Mouse (Mus musculus): Measurements from ENCODE around the gene Stau1.

Gene Stau1

DNA sequence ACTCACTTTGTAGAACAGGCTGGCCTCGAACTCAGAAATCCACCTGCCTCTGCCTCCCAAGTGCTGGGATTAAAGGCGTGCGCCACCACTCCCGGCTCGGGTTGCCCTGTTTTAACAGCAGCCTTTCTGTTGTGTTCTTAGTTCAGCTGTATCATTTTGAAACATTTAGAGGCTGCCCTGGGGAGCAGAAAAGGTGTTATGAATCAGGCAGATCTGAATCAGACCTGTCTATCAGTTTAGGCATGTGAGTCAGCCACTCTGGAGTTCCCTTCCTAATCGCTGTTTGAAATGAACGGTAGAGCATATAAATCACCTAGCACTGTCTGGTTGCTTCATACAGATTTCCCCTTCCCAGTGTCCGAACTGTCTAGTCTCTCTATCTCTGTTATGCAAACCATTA, 85.6 kb downstream of the Stau1 start:
- DNase-seq (ENCODE audit: low spot score), result no peak

DNA sequence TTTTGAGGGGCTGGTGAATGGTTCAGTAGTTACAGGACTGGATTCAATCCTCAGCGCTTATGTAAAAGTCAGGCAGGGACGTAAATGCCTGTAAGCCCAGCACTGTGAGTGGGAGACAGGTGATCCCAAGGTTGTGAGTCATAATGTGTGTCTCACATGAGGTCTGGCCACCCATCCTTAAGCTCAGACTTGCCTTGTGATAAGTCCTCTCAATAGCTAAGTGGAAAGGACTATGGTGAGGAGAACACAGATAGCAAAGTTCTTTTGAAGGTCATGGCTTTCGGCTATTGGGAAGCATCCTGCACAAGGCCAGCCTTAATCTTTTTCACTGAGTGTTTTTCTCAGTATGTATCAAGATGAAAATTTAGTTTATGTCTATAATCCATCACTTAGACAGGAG, 86.4 kb downstream of the Stau1 start:
- DNase-seq (ENCODE audit: low spot score), result no peak

DNA sequence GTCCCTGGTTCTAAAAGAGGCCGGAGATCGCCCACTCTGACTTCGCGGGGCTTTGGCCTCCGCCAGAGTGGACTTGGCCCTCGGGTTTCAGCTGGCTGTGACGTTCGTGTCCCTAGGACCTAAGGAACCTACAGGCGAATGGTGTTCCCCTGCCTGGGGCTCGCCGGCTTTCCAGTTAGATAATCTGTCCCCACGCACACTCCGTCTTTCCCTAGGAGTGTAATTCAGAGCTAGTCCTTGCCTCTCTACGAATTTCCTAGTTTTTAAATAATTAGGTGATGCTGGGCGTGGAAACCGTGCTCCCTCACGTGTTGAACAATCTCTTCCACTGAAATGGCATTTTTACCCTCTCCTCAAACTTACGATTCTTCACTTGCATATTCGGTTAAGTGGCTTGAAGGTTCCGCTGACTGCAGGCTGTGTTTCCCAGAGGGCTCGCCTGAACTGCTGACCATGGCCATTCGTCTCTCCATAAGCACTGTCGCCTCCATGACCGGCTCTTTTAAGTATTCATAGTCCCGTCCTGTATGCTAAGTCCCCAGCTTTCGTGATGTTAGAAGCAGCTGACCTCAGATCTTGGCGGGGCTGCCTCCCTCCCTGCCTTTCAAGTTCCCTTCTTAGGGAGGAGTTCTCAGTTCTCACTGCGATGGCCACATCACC, 89.4 kb downstream of the Stau1 start:
- no peak for DNase-seq (ENCODE audit: low spot score)

DNA sequence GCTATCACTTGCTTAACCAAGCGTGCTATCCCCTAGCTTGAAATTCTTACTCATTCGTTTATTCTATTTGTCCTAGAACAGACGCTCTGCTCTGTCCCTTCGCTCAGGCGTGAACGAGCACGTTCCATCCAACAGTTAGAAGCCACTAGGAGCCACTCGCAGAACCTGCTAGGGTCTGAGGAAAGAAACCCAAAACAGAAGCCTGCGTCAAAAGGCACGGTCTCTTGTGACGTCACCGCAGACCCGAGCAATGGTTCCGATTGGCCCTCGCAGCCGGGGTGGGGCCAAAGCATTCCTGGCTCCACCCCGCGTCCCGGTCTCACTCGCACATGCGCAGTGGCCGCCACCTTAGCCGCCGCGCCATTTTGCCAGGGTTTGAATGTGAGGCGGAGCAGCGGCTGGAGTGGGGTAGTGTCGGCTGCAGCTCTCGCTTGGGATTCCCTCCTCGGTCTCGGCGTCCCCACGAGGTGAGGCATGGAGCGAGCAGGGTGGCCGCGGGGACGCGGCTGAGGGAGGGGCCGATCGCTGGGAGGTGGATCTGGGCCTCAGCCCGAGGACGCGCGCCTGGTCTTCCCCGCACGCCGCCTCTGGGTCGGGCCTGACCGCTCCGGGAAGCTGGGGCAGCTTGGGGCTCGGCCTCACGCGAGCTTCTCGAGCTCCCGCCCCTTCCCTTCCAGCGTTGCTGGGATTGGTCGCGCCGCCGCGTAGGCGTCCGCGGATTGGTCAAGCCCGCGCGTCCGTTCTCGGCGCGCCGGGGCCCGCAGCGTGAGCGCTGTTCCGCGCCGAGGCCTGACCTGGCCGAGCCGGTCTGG, 90.2 kb downstream of the Stau1 start, which contains the start of gene Cse1l:
Cse1l (plus strand) TSS at position 330 of the 812 bp plus-strand sequence.
- DNase-seq (ENCODE audit: low spot score), result peak; percentile 99

DNA sequence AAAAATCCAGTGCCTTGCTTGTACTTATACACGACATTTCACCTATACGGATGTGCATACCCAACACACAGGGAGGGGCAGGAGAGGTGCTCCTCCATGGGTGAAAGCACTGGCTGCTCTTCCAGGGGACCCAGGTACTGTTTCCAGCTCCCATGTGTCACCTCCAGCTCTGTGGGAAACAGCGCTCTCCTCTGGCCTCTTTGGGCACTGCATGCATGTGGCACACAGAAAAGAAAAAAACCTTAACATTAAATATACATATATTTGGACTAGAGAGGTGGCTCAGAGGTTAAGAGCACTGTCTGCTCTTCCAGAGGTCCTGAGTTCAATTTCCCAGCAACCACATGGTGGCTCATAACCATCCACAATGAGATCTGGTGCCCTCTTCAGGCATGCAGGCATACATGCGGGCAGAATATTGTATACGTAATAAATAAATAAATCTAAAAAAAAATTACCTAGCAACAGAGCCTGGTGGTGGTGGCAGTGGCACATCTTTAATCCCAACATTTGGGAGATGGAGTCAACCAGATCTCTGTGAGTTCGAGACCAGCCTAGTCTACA, 92.3 kb downstream of the Stau1 start:
- peak; percentile 54 for DNase-seq (ENCODE audit: low spot score)

DNA sequence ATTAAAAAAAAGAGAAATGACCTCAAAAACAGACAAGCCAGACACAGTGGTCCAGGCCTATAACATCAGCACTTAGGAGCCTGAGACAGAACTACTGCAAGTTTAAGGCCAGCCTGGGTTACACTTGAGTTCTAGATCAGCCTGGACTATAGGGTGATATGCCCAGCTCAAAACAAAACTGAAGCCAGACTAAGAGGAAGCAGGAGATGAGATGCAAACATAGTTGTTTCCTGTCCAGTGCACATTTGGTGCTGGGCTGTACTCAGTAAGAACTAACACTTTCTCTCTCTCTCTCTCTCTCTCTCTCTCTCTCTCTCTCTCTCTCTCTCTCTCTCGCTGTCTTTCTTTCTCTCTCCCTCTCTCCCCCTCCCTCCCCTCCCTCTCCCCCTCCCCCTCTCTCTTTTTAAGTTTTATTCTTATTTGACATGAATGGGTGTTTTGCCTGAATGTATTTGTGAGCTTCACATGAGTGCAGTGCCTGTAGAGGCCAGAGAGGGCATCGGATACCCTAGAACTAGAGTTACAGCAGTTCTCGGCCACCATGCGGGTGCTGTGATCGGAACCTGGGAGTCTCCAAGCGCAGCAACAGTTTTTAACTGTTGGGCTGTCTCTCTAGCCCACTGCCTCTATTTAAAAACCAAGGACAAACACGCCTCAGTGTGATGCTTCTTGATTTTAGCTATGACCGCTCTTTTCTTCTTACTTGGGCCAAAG, 95.2 kb downstream of the Stau1 start:
- no peak for DNase-seq (ENCODE audit: low spot score)

DNA sequence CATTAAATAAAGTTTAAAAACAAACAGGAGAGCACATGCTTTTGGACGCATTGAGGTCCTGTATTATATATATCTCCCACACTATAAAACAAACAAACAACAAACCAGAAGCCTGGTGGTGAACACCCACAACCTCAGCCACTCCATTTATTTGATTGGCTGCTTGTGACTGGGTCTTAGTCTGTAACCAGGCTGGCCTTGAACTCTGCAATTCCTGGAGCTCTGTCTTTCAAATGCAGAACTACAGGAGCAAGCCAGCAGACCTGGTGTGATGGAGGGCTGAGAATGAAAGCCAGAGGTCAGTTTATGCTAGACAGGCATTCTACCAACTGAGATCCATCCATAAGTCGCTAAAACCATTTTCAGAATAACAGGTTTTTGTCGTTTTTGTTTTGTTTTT, 96.4 kb downstream of the Stau1 start:
- DNase-seq (ENCODE audit: low spot score), result no peak

DNA sequence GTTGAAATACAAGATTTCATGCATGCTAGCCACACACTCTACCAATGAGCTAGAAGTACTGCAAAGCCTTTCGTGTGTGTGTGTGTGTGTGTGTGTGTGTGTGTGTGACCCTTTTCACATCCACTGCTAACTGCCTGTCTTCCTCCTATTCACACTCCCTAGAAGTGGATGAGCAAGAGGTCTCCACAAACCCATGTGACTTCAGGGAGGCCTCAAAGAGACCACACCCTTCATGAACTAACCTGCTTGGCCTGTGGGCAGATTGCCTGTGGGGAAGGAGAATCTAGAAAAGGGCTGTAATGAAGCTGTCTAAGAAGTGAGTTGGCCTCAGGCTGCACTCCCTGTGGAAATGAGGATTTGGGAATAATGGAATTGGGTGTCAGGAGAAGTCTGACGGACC, 96.9 kb downstream of the Stau1 start:
- DNase-seq (ENCODE audit: low spot score), result no peak

Measured in testis, postnatal 10 days (tissue).